Mouse (Mus musculus): ENCODE measurements at regions not wholly inside any gene's neighbourhood (a gene's known extent, or its start where the extent isn't known, plus 50 kb on each side); places are given as distances from the start of the nearest gene placed in this dataset.

DNA sequence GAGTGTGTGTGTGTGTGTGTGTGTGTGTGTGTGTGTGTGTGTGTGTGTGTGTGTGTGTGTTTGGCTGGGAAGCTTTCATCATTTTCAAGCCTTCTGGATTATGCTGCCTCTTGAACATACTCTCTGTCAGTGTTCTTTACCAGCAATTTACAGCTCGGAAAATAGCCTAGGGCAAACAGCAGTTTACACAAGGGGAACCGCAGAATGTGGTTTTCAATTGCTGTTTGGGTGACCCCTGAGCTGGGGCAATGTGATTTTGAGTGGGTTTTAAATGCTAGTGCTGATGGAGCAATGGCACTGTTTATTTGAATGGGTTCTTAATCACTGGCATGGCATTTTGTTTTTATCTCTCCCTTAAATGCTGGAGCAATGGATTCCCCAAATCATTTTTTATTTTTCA, 162.5 kb upstream of the Otx2 start:
- TF ChIP-seq CTCF (IDR thresholded peaks at IDR 0.05; ENCODE audit: low read depth, low read length) (no peak), GATA1 (IDR thresholded peaks at IDR 0.05; ENCODE audit: borderline replicate concordance, low read length) (no peak), GATA2 (IDR thresholded peaks at IDR 0.05; ENCODE audit: borderline replicate concordance, low read depth, low read length) (no peak)
